Mouse (Mus musculus) neural tube, embryonic 15.5 days (tissue): Measurements from ENCODE around the gene Slc4a10. TPM values are rescaled to one million over a fixed set of nuclear protein-coding genes. Genes with fewer than 3 reads are reported as not detected.
"Not testable (repeated sequence)": the region's sequence is repeated elsewhere in the genome, so short reads cannot be mapped to it uniquely, and the experiment has no call there.

Experiments
- ATAC-seq: fragments of 200-750 bp; cut with Nextera tagmentation; 2 replicates; pipeline ENCODE4 v1.8.0; 2017; ENCODE audit warnings: mild to moderate bottlenecking, moderate TSS enrichment, moderate library complexity; ENCODE audit not compliant: low FRiP score
- H3K27ac ChIP-seq: fragments of 300-500 bp; sonication (generic); replicated peaks from 2 replicates; pipeline ENCODE4 v1.5.1; 2015; ENCODE audit warnings: mild to moderate bottlenecking, inconsistent platforms
- H3K27me3 ChIP-seq: fragments of 300-500 bp; sonication (generic); replicated peaks from 2 replicates; pipeline ENCODE4 v1.6.1; 2015; ENCODE audit warnings: inconsistent platforms
- H3K36me3 ChIP-seq: fragments of 300-500 bp; sonication (generic); 2 replicates; pipeline ENCODE4 v1.6.1; 2015; ENCODE audit warnings: inconsistent platforms
- H3K4me1 ChIP-seq: fragments of 300-500 bp; sonication (generic); 2 replicates; pipeline ENCODE4 v1.6.1; 2015; ENCODE audit warnings: inconsistent platforms
- H3K4me2 ChIP-seq: fragments of 300-500 bp; sonication (generic); 2 replicates; pipeline ENCODE4 v1.6.1; 2015; ENCODE audit warnings: inconsistent platforms, mild to moderate bottlenecking, moderate library complexity
- H3K4me3 ChIP-seq: fragments of 300-500 bp; sonication (generic); replicated peaks from 2 replicates; pipeline ENCODE4 v1.5.1; 2015; ENCODE audit warnings: mild to moderate bottlenecking, inconsistent platforms
- H3K9ac ChIP-seq: fragments of 300-500 bp; sonication (generic); replicated peaks from 2 replicates; pipeline ENCODE4 v1.6.1; 2015; ENCODE audit warnings: mild to moderate bottlenecking, inconsistent platforms
- H3K9me3 ChIP-seq: fragments of 300-500 bp; sonication (generic); replicated peaks from 2 replicates; pipeline ENCODE4 v1.6.1; 2016; ENCODE audit warnings: inconsistent platforms
- WGBS: fragments of 180-500 bp; shearing (Covaris S2); methylation state at CpG from one replicate; pipeline ENCODE4 v1.1.7; 2015; ENCODE audit warnings: mixed read lengths; 5-methylcytosine and 5-hydroxymethylcytosine counted together
- polyA plus RNA-seq: library from polyadenylated mRNA; unstranded; fragments of >200 nt; fragmentation: Nextera tagmentation; extraction: Ambion mirVana; gene quantifications from 2 replicates; pipeline ENCODE4 v1.2.1, GENCODE M21; 2015

Gene Slc4a10
- polyA plus RNA-seq, result 18.6 and 20.8 TPM in 2 replicates

DNA sequence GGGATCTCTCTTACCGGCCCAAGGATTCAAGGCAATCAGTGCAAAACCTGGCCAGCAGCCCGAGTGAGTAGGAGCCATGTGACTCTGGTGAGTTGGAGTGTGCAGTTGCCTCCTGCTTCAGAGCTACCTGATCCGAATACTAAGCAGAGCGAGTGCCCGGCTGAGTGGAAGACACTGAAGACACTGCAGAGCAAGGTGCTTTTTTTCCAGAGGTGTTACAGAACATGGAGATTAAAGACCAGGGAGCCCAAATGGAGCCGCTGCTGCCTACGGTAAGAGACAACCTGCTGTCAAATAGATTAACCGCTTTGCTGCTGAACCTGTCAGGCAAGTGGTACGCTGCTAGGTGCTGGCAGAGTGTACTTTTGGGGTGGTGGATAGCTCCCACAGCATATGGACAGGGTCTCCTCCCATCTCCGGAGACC, at the start of gene Slc4a10:
TSS of gene Slc4a10 (plus strand) at position 42 of the 425 bp plus-strand sequence.
- Histone ChIP-seq H3K4me1 (0 out of 2 replicates have a peak, but pooled peaks cover 6% of the 10 kb centered on the region), H3K27me3 (no peaks in the 10 kb centered on the region), H3K36me3 (no peaks in the 10 kb centered on the region), H3K27ac (peak within 1 kb of the TSS; percentile 94), H3K9me3 (no peaks in the 10 kb centered on the region), H3K4me3 (peak within 1 kb of the TSS; percentile 59), H3K9ac (peak within 1 kb of the TSS; percentile 64), H3K4me2 (peak within 1 kb of the TSS; percentile 61)
- 16% methylated on average over 10 of the region's 10 CpGs for WGBS
- peak; percentile 74 for ATAC-seq

DNA sequence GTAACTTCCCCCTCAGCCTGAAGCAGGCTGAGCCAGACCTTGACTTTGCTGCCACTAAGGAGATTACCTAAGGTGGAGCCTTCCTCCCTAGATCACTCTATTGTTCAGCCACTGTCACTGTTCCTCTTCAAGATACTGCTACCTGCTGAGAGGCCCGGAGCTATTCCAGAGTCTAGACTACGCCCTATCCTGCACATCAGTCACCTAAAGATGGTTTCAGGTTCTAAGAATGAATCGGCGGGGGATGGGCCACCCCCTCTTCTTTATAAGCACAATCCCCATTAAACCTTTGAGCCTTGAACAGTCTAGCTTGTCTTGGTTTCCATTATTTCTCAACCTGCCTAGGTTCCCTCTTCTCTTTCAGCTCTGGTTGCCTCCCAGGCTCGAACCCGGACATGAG, 45.0 kb upstream of the Slc4a10 start:
- not testable (repeated sequence) for H3K4me3 ChIP-seq, H3K27ac ChIP-seq, H3K27me3 ChIP-seq, H3K4me2 ChIP-seq, ATAC-seq, H3K4me1 ChIP-seq, H3K36me3 ChIP-seq, H3K9me3 ChIP-seq, H3K9ac ChIP-seq
- WGBS, result 94% methylated on average over 6 of the region's 6 CpGs

DNA sequence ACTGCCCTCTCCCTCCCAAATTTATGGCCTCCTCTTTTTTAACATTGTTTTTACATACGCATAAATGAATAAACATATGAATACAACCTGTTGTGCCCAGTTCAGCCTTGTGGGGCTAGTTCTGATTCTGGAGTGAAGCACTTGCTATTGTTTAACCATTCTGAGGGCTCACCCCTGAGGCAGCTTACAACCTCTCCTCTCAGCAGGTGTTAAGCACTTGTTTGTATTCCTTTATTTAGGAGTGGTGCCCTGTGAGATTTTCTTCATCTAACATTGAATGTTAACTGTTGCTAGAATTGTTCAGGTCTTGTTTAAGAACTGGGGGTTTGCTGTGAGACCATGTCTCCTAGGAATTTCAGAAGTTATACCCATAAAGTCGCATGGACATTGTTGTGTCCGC, 28.1 kb upstream of the Slc4a10 start:
- Histone ChIP-seq H3K9me3 (no peaks in the 10 kb centered on the region), H3K27me3 (no peaks in the 10 kb centered on the region), H3K27ac (no peak overlapping the region), H3K36me3 (no peaks in the 10 kb centered on the region), H3K4me2 (no peak overlapping the region), H3K9ac (no peak overlapping the region), H3K4me3 (no peak overlapping the region), H3K4me1 (no peaks in the 10 kb centered on the region)
- ATAC-seq, result no peak
- WGBS, result 55% methylated on average over 3 of the region's 3 CpGs

DNA sequence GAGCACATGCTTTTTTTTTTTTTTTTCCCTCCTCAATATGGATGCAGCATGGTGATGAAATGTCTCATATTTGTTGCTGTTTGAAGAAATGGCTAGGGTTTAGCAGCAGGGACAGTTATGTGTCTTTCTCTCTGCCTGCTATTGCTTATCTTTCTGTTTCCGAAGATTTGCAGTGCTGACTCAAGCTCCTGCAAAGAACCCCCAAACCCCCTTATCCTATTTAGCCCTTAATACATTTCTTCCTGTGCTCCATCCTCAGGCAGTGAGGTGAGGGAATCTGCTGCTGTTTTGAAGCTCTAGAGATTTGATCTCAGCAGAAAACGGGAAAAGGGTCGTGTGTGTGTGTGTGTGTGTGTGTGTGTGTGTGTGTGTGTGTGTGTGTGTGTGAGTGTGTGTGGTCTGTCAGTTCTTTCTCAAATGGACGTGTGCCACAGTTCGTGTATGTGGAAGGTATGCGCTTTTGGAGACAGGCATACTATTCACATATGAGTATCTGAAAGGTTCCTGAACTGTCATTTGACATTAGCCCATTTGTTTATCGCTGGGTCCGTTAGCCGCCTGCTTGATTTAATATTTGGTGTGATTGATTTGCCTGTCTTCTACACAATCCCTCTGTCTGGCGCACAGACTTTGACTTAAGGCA, 720 bp downstream of the Slc4a10 start:
- H3K4me3 ChIP-seq, result peak overlapping the region; percentile 59
- H3K9ac ChIP-seq, result peak overlapping the region; percentile 64

DNA sequence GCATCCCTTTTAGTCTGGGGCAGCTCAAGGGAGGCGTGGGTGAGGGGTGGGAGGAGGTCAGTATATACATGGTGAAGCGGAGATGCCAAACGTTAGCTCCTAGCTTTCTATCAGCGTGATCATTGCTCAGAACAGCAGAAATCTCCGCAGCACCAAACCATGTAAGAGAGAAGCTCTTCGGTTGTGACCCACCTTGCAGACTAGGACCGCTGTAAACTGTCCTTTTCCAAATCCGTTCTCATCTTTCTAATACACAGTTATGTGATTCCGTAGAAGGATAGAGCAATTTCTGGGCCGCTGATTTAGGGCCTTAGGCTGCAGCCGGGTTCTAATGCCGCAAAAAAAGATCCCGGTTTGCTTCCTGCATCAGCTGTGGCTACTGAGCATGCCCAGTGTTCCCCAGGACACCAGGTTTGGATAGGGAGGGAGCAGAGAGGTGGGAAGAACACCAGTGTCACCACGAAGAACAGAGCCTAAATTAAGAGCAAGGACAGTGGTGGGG, 1.3 kb downstream of the Slc4a10 start:
- no peaks in the 10 kb centered on the region for H3K36me3 ChIP-seq
- under 1% methylated on average over 14 of the region's 14 CpGs for WGBS
- peak overlapping the region; percentile 64 for H3K9ac ChIP-seq
- H3K4me3 ChIP-seq, result peak overlapping the region; percentile 59
- H3K27me3 ChIP-seq, result no peaks in the 10 kb centered on the region
- H3K4me2 ChIP-seq, result peak overlapping the region; percentile 61
- H3K4me1 ChIP-seq, result 0 out of 2 replicates have a peak, but pooled peaks cover 6% of the 10 kb centered on the region
- H3K27ac ChIP-seq, result peak overlapping the region; percentile 94
- ATAC-seq, result peak; percentile 95
- H3K9me3 ChIP-seq, result no peaks in the 10 kb centered on the region

More for the DNA sequence above, 720 bp downstream of the Slc4a10 start:
- H3K27ac ChIP-seq, result peak overlapping the region; percentile 94
- H3K9me3 ChIP-seq, result no peaks in the 10 kb centered on the region
- H3K4me1 ChIP-seq, result 0 out of 2 replicates have a peak, but pooled peaks cover 6% of the 10 kb centered on the region
- no peaks in the 10 kb centered on the region for H3K36me3 ChIP-seq
- WGBS, result 10% methylated on average over 10 of the region's 10 CpGs
- H3K4me2 ChIP-seq, result peak overlapping the region; percentile 61
- H3K27me3 ChIP-seq, result no peaks in the 10 kb centered on the region
- ATAC-seq, result peak; percentile 66

DNA sequence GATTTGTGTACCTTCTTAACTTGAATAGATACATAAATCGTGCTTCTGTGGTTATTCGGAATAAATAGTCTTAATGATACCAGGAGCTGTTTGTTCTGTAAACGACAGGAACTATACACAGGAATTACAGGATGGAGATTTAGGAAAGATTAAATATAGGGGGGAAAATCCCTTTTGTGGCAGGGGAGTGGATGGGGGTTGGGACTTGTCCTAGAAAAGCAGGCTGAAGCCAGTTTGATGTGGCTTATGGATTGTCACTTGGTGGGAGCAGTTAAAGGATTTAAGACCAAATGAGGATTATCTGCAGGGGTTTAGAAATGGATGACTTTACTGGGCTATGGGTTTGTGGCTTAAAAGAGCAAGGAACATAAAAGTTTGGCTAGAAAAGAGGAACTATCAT, 1.9 kb downstream of the Slc4a10 start:
- Histone ChIP-seq H3K4me3 (peak overlapping the region; percentile 59), H3K27ac (peak overlapping the region; percentile 94), H3K27me3 (no peaks in the 10 kb centered on the region), H3K9me3 (no peaks in the 10 kb centered on the region), H3K4me1 (0 out of 2 replicates have a peak, but pooled peaks cover 6% of the 10 kb centered on the region), H3K4me2 (peak overlapping the region; percentile 61), H3K9ac (peak overlapping the region; percentile 64), H3K36me3 (no peaks in the 10 kb centered on the region)
- ATAC-seq, result peak; percentile 36; the same call in 1 of the 2 replicates
- WGBS, result 5% methylated on average over 3 of the region's 3 CpGs

DNA sequence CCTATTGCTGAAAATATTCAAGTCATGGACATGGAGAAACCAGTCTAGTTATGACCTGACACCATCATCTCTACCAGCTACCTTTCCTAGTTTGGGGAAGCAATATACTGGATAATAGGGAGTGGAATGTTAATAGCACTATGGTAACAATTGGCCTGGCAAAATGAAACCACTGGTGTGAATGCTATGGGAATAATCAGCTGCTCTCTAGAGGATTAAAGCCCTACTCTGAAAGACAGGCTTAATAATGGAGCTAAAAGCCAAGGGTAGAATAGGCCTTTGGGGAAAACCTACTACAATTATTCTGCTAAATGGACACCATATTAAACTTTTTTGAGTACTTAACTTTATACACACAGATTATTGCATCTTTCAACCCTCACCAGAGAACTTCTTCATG, 30.2 kb downstream of the Slc4a10 start:
- Histone ChIP-seq H3K9me3 (no peaks in the 10 kb centered on the region), H3K4me1 (no peaks in the 10 kb centered on the region), H3K36me3 (no peaks in the 10 kb centered on the region), H3K4me2 (no peak overlapping the region), H3K4me3 (no peak overlapping the region), H3K27ac (no peak overlapping the region), H3K9ac (no peak overlapping the region), H3K27me3 (no peaks in the 10 kb centered on the region)
- no peak for ATAC-seq

DNA sequence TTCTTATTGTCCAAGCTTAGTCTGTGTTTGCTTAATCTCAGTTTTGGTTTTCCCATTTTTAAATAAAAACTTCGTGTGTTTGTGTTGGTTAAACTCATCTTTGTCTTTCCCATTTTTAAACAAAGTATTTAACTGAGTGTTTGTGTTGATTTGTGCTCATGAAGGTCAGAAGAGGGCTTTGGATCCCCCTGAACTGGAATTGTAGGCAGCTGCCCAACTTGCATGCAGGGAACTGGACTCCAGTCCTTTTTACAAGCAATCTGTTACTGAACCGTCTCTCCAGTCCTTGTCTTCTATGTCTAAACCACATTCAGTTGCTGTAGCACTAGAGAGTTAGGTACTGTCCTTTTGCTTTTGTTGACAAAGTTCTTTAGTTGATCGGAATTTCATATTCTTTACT, 41.3 kb downstream of the Slc4a10 start:
- 76% methylated on average over 3 of the region's 3 CpGs for WGBS
- H3K27me3 ChIP-seq, result no peaks in the 10 kb centered on the region

DNA sequence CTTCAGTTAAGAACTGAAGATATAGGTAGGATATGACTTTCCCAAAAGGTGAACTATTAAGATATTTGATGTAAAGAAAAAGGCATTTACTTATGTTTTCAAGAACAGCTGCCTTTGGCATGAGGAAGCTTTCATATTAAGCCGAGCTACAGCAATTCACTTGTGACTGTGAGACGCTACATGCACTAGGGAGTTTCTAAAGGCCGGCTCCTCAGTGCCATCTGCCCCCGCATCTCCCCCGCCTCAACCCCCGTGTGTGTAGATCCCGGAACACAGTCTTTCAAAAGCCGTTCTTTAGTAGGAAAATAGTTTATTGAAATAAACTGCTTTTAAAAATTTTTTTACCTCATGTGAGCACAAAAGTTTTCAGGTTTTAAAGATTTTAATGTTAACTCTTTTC, 42.5 kb downstream of the Slc4a10 start:
- WGBS, result 75% methylated on average over 8 of the region's 8 CpGs
- no peaks in the 10 kb centered on the region for H3K27me3 ChIP-seq
- H3K9me3 ChIP-seq, result no peaks in the 10 kb centered on the region
- no peak overlapping the region for H3K27ac ChIP-seq
- H3K9ac ChIP-seq, result no peak overlapping the region
- no peak for ATAC-seq
- H3K4me2 ChIP-seq, result no peak overlapping the region
- no peaks in the 10 kb centered on the region for H3K4me1 ChIP-seq
- no peak overlapping the region for H3K4me3 ChIP-seq
- H3K36me3 ChIP-seq, result no peaks in the 10 kb centered on the region

More for the DNA sequence above, 41.3 kb downstream of the Slc4a10 start:
- Histone ChIP-seq H3K36me3 (no peaks in the 10 kb centered on the region), H3K4me2 (no peak overlapping the region), H3K4me1 (no peaks in the 10 kb centered on the region), H3K9ac (no peak overlapping the region), H3K9me3 (no peaks in the 10 kb centered on the region), H3K4me3 (no peak overlapping the region), H3K27ac (no peak overlapping the region)
- no peak for ATAC-seq

DNA sequence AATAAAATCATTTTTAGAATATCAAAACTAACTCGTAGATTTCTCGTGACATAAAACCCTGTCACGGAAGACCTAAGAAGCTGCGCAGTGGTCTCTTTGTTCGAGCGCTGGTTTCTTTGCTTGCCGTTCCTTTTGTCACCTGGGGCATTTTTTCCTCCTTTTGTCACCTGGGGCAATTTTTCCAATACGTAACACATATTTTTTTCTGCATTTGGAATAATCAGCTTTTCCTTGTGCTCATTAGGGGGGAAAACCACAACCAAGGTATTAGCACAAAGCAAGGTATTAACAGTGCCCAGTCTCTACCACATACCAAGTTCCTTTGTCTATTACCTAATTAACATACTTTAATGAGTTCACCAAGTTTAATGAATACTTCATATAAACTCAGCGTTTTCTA, 42.9 kb downstream of the Slc4a10 start:
- Histone ChIP-seq H3K9me3 (no peaks in the 10 kb centered on the region), H3K27me3 (no peaks in the 10 kb centered on the region), H3K9ac (no peak overlapping the region), H3K4me3 (no peak overlapping the region), H3K4me1 (no peaks in the 10 kb centered on the region), H3K27ac (no peak overlapping the region), H3K36me3 (no peaks in the 10 kb centered on the region), H3K4me2 (no peak overlapping the region)
- 75% methylated on average over 9 of the region's 9 CpGs for WGBS
- no peak for ATAC-seq

DNA sequence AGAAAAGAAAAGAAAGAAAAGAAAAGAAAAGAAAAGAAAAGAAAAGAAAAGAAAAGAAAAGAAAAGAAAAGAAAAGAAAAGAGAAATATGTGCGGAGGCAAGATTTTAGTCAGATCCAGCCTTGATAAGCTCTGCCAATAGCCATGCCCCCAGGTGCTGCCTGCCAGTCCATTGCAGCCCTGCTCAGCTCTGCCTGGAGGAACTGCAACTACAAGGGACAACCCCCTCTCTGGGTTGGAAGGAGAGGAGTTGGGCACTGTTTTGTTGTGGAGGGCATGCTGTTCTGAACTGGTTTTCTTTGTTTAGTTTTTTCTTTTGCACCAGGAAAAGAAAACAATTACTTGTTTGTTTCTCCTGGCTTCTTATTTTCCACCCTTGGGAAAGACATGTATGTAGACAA, 54.3 kb downstream of the Slc4a10 start:
- Histone ChIP-seq H3K9ac (no peak overlapping the region), H3K4me3 (no peak overlapping the region), H3K27ac (no peak overlapping the region), H3K4me2 (no peak overlapping the region), H3K27me3 (no peaks in the 10 kb centered on the region), H3K9me3 (no peaks in the 10 kb centered on the region), H3K36me3 (no peaks in the 10 kb centered on the region), H3K4me1 (no peaks in the 10 kb centered on the region)
- ATAC-seq, result no peak
- WGBS, result 97% methylated on average over 1 of the region's 1 CpGs

DNA sequence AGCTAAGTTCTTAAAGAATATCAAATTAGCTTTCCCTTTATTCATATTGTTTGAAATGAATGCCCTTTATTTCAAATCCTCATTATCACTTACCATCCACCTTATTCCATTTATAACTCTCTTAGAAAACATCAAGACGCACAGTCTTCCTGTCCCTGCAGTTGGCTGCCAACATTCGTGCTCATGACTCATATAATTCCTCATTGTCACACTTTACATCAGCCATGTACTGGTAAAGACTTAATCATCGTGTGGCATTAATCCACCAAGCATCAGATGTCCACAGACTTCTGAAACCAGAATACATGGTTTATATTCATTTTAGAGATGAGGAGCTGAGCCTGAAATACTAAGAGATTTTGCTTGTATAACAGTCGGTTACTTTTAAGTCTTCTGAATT, 69.1 kb downstream of the Slc4a10 start:
- no peak overlapping the region for H3K9ac ChIP-seq
- no peak overlapping the region for H3K4me2 ChIP-seq
- ATAC-seq, result no peak
- H3K4me1 ChIP-seq, result no peaks in the 10 kb centered on the region
- H3K27me3 ChIP-seq, result no peaks in the 10 kb centered on the region
- 84% methylated on average over 4 of the region's 4 CpGs for WGBS
- H3K27ac ChIP-seq, result no peak overlapping the region
- H3K4me3 ChIP-seq, result no peak overlapping the region
- no peaks in the 10 kb centered on the region for H3K9me3 ChIP-seq
- H3K36me3 ChIP-seq, result no peaks in the 10 kb centered on the region
